Mouse (Mus musculus) small intestine, adult 2 months (tissue): ENCODE data around the gene Ube2h. TPM values are rescaled to one million over a fixed set of nuclear protein-coding genes. Genes with fewer than 3 reads are reported as not detected.

Experiments used
- H3K27ac ChIP-seq: fragments of 200-500 bp; 2 replicates; pipeline ENCODE4 v1.5.1; 2012; ENCODE audit warnings: low read depth, low read length, control low read depth, inconsistent platforms; ENCODE audit not compliant: insufficient read depth
- H3K27me3 ChIP-seq: fragments of 200-500 bp; 2 replicates; pipeline ENCODE4 v1.6.1; 2012; ENCODE audit warnings: mild to moderate bottlenecking, moderate library complexity, low read length, inconsistent platforms; ENCODE audit not compliant: control insufficient read depth, insufficient read depth
- H3K36me3 ChIP-seq: fragments of 200-500 bp; 2 replicates; pipeline ENCODE4 v1.6.1; 2012; ENCODE audit warnings: mild to moderate bottlenecking, low read length, control low read depth, inconsistent platforms; ENCODE audit not compliant: control insufficient read depth, insufficient read depth
- H3K4me1 ChIP-seq: fragments of 200-500 bp; 2 replicates; pipeline ENCODE4 v1.6.1; 2012; ENCODE audit warnings: low read length, inconsistent platforms, mixed read lengths; ENCODE audit not compliant: control insufficient read depth, insufficient read depth, insufficient read length
- H3K4me3 ChIP-seq: fragments of 200-500 bp; 2 replicates; pipeline ENCODE4 v1.5.1; 2012; ENCODE audit warnings: low read depth, mild to moderate bottlenecking, control low read depth, inconsistent platforms, low read length, moderate library complexity
- CTCF ChIP-seq: fragments of 200-500 bp; IDR thresholded peaks from 2 replicates; pipeline ENCODE4 v1.5.1; 2012; ENCODE audit warnings: low read depth, mild to moderate bottlenecking, control low read depth, inconsistent platforms, low read length, moderate library complexity, mixed read lengths; ENCODE audit not compliant: insufficient replicate concordance, insufficient read length; ENCODE audit errors: extremely low read depth
- POLR2A ChIP-seq: fragments of 200-500 bp; IDR thresholded peaks from 2 replicates; pipeline ENCODE4 v1.6.1; 2012; ENCODE audit warnings: low read depth, mild to moderate bottlenecking, control low read depth, inconsistent platforms, low read length, moderate library complexity
- WGBS: fragments of 180-500 bp; shearing (Covaris S2); methylation state at CpG from one replicate; pipeline ENCODE4 v1.1.7; 2018; 5-methylcytosine and 5-hydroxymethylcytosine counted together
- polyA plus RNA-seq: library from polyadenylated mRNA; depleted of rRNA; stranded (reverse); fragments of >200 nt; gene quantifications from 2 replicates; pipeline ENCODE4 v1.2.3, GENCODE M21; 2012

Gene Ube2h
- polyA plus RNA-seq, 1 experiment: 97.7 TPM

GRCm38 (mm10) chr6:30245940-30246339 lies 58.4 kb downstream of the Ube2h start:
- H3K27me3 ChIP-seq: no peaks in the 10 kb centered on the region
- H3K27ac ChIP-seq: no peak overlapping the region
- peaks cover 3% of the 10 kb centered on the region; the same call in 1 of the 2 replicates for H3K4me1 ChIP-seq
- H3K4me3 ChIP-seq: no peak overlapping the region
- TF ChIP-seq POLR2A: no peak
- no peak for TF ChIP-seq CTCF
- H3K36me3 ChIP-seq: peaks cover 2% of the 10 kb centered on the region; the same call in 1 of the 2 replicates
- WGBS: 91% methylated on average over 5 of the region's 5 CpGs

GRCm38 (mm10) chr6:30245397-30245796 lies 58.9 kb downstream of the Ube2h start:
- TF ChIP-seq POLR2A: no peak
- TF ChIP-seq CTCF: no peak
- H3K27me3 ChIP-seq: no peaks in the 10 kb centered on the region
- 85% methylated on average over 5 of the region's 5 CpGs for WGBS
- no peak overlapping the region for H3K27ac ChIP-seq
- peaks cover 3% of the 10 kb centered on the region; the same call in 1 of the 2 replicates for H3K4me1 ChIP-seq
- H3K36me3 ChIP-seq: peaks cover 4% of the 10 kb centered on the region; the same call in 1 of the 2 replicates
- H3K4me3 ChIP-seq: no peak overlapping the region

- no peaks in the 10 kb centered on the region for H3K27me3 ChIP-seq
- H3K36me3 ChIP-seq: peaks cover 12% of the 10 kb centered on the region
- TF ChIP-seq CTCF (no peak), POLR2A (no peak)
- H3K4me1 ChIP-seq: peaks cover 3% of the 10 kb centered on the region; the same call in 1 of the 2 replicates
- H3K27ac ChIP-seq: no peak overlapping the region; the same call in 1 of the 2 replicates
- H3K4me3 ChIP-seq: no peak overlapping the region
- WGBS: 83% methylated on average over 9 of the region's 9 CpGs
These were observed 60.9 kb downstream of the Ube2h start for GRCm38 (mm10) chr6:30243347-30244007.

GRCm38 (mm10) chr6:30242928-30243327 lies 61.4 kb downstream of the Ube2h start:
- TF ChIP-seq CTCF (no peak), POLR2A (no peak)
- WGBS: 56% methylated on average over 4 of the region's 4 CpGs

GRCm38 (mm10) chr6:30240105-30240504 lies 64.2 kb downstream of the Ube2h start:
- no peak overlapping the region for H3K27ac ChIP-seq
- no peak overlapping the region for H3K4me3 ChIP-seq
- 48% methylated on average over 7 of the region's 7 CpGs for WGBS
- H3K36me3 ChIP-seq: peaks cover 12% of the 10 kb centered on the region
- peaks cover 3% of the 10 kb centered on the region; the same call in 1 of the 2 replicates for H3K4me1 ChIP-seq
- no peak for TF ChIP-seq POLR2A
- TF ChIP-seq CTCF: no peak
- H3K27me3 ChIP-seq: no peaks in the 10 kb centered on the region

More at GRCm38 (mm10) chr6:30242928-30243327, 61.4 kb downstream of the Ube2h start:
- H3K27ac ChIP-seq: no peak overlapping the region
- peaks cover 12% of the 10 kb centered on the region for H3K36me3 ChIP-seq
- H3K4me1 ChIP-seq: peaks cover 3% of the 10 kb centered on the region; the same call in 1 of the 2 replicates
- no peaks in the 10 kb centered on the region for H3K27me3 ChIP-seq
- no peak overlapping the region for H3K4me3 ChIP-seq

- peaks cover 3% of the 10 kb centered on the region; the same call in 1 of the 2 replicates for H3K4me1 ChIP-seq
- WGBS: 73% methylated on average over 6 of the region's 6 CpGs
These were observed 65.1 kb downstream of the Ube2h start for GRCm38 (mm10) chr6:30239207-30239606.

GRCm38 (mm10) chr6:30238079-30238478 lies 66.3 kb downstream of the Ube2h start:
- Histone ChIP-seq H3K4me3 (no peak overlapping the region), H3K36me3 (peaks cover 12% of the 10 kb centered on the region), H3K4me1 (no peaks in the 10 kb centered on the region), H3K27ac (no peak overlapping the region), H3K27me3 (no peaks in the 10 kb centered on the region)
- no peak for TF ChIP-seq CTCF
- TF ChIP-seq POLR2A: no peak
- 34% methylated on average over 2 of the region's 2 CpGs for WGBS

More at GRCm38 (mm10) chr6:30239207-30239606, 65.1 kb downstream of the Ube2h start:
- Histone ChIP-seq H3K27ac (no peak overlapping the region), H3K27me3 (no peaks in the 10 kb centered on the region), H3K4me3 (no peak overlapping the region), H3K36me3 (peaks cover 12% of the 10 kb centered on the region)
- TF ChIP-seq CTCF: no peak
- TF ChIP-seq POLR2A: no peak
